Mouse (Mus musculus): Measurements from ENCODE around the gene Gm16381. TPM values are rescaled to one million over a fixed set of nuclear protein-coding genes. Genes with fewer than 3 reads are reported as not detected.
"Not testable (repeated sequence)": the region's sequence is repeated elsewhere in the genome, so short reads cannot be mapped to it uniquely, and the experiment has no call there.

Gene Gm16381
- not detected in 2 replicates for polyA plus RNA-seq (2014; fragmentation: Nextera tagmentation; extraction: Ambion mirVana)

GRCm38 (mm10) chr12:87644520-87644919 is at the start of gene Gm16381:
Gene Gm16381 (minus strand): TSS chr12:87644620.
- not testable (repeated sequence) for H3K27ac ChIP-seq (ENCODE audit: low read depth, low read length); ATAC-seq (ENCODE audit: low FRiP score)
- 80% methylated on average over 1 of the region's 2 CpGs for WGBS

DNA sequence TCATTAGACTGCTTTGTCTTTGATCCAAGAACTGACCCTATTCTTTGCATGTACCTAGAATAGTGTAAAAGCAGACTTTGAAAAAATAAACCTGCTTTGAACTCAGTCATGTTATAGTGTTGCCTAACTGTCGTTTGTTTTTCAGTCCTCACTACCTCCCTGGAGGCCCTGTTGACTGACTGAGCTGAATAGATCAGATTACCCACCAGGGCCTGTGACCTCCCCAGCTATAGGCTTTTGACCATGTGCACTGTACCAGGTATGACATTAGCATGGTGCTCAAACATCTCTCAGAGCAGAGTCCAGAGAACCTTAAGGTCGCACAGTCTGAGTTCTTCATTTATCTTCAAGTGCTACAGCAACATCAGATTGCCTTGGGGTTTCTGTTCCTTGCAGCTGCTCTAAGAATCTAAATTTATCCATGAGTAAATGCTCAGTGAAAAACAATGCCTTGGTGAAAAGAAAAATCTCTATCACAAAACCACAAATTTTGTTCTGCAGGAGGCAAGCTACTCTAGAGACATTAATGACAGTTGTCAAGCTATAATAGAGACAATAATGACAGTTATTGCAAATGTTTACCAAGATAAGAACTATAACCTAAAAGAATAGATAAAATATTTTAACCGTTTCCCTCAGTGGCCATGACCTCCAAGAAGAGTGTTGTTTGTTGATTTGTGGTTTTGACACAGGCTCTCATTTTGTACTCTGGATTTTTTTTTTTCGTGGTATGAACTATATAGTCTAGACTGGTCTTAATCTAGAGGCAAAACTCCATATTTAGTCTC is 8.7 kb upstream of the Gm16381 start:
- H3K36me3 ChIP-seq (ENCODE audit: control insufficient read depth, insufficient read depth, low read length), result not testable (repeated sequence)
- WGBS, result 74% methylated on average over 1 of the region's 4 CpGs

More at GRCm38 (mm10) chr12:87644520-87644919, at the start of gene Gm16381:
- DNase-seq (ENCODE audit: low spot score, missing footprints); H3K4me1 ChIP-seq (ENCODE audit: control insufficient read depth, insufficient read depth, low read length); H3K27me3 ChIP-seq (ENCODE audit: control insufficient read depth, insufficient read depth, low read length); H3K4me3 ChIP-seq (ENCODE audit: low read depth, low read length); H3K9ac ChIP-seq (ENCODE audit: low read length); H3K36me3 ChIP-seq (ENCODE audit: control insufficient read depth, insufficient read depth, low read length); H3K4me2 ChIP-seq; H3K9me3 ChIP-seq (ENCODE audit: control insufficient read depth, low read length): not testable (repeated sequence)

GRCm38 (mm10) chr12:87618569-87618968 is 25.9 kb downstream of the Gm16381 start, which contains the start of gene Gm4027:
Gene Gm4027 (plus strand): TSS chr12:87618869.
- not testable (repeated sequence) for H3K27me3 ChIP-seq (ENCODE audit: control insufficient read depth, insufficient read depth, low read length); H3K9ac ChIP-seq (ENCODE audit: low read length); DNase-seq (ENCODE audit: low spot score, missing footprints); ATAC-seq (ENCODE audit: low FRiP score); H3K4me2 ChIP-seq; H3K4me1 ChIP-seq (ENCODE audit: control insufficient read depth, insufficient read depth, low read length); H3K9me3 ChIP-seq (ENCODE audit: control insufficient read depth, low read length); H3K36me3 ChIP-seq (ENCODE audit: control insufficient read depth, insufficient read depth, low read length); H3K4me3 ChIP-seq (ENCODE audit: low read depth, low read length); H3K27ac ChIP-seq (ENCODE audit: low read depth, low read length)
- WGBS, result 84% methylated on average over 6 of the region's 7 CpGs

More for the DNA sequence above, 8.7 kb upstream of the Gm16381 start:
- H3K9me3 ChIP-seq (ENCODE audit: control insufficient read depth, low read length); H3K4me2 ChIP-seq; DNase-seq (ENCODE audit: low spot score, missing footprints); H3K4me1 ChIP-seq (ENCODE audit: control insufficient read depth, insufficient read depth, low read length); H3K27me3 ChIP-seq (ENCODE audit: control insufficient read depth, insufficient read depth, low read length); H3K9ac ChIP-seq (ENCODE audit: low read length); H3K4me3 ChIP-seq (ENCODE audit: low read depth, low read length); ATAC-seq (ENCODE audit: low FRiP score); H3K27ac ChIP-seq (ENCODE audit: low read depth, low read length): not testable (repeated sequence)

- DNase-seq (ENCODE audit: low spot score, missing footprints); ATAC-seq (ENCODE audit: low FRiP score); H3K4me3 ChIP-seq (ENCODE audit: low read depth, low read length); H3K4me1 ChIP-seq (ENCODE audit: control insufficient read depth, insufficient read depth, low read length); H3K9me3 ChIP-seq (ENCODE audit: control insufficient read depth, low read length); H3K4me2 ChIP-seq; H3K27me3 ChIP-seq (ENCODE audit: control insufficient read depth, insufficient read depth, low read length); H3K36me3 ChIP-seq (ENCODE audit: control insufficient read depth, insufficient read depth, low read length); H3K9ac ChIP-seq (ENCODE audit: low read length); H3K27ac ChIP-seq (ENCODE audit: low read depth, low read length): not testable (repeated sequence)
- WGBS, result 70% methylated on average over 1 of the region's 2 CpGs
These were observed 42.0 kb downstream of the Gm16381 start, which contains the start of gene Oog1 for GRCm38 (mm10) chr12:87602388-87602787. Gene Oog1 (plus strand): TSS chr12:87602688.

DNA sequence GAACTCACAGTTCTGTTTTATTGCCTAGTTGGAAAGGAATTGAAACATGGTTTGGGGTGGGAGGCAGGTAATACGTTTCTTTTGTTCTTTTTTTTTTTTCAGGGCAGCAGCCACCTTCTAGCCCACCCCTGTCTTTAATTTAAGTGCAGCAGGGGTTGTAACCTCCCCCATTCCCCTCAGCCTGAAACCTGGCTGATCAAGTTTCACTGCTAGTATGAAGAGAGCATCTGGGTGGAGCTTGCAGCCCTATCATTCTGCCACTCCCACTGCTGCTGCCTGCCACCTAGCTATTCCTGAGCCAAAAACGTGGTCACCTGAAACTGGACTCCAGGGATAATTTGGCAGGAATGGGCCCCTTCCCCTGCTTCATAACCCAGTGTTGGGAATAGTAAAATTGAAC is 43.0 kb downstream of the Gm16381 start:
- not testable (repeated sequence) for H3K27ac ChIP-seq (ENCODE audit: low read depth, low read length); H3K4me2 ChIP-seq; H3K9ac ChIP-seq (ENCODE audit: low read length); H3K9me3 ChIP-seq (ENCODE audit: control insufficient read depth, low read length); H3K36me3 ChIP-seq (ENCODE audit: control insufficient read depth, insufficient read depth, low read length); H3K4me1 ChIP-seq (ENCODE audit: control insufficient read depth, insufficient read depth, low read length); H3K4me3 ChIP-seq (ENCODE audit: low read depth, low read length); ATAC-seq (ENCODE audit: low FRiP score); H3K27me3 ChIP-seq (ENCODE audit: control insufficient read depth, insufficient read depth, low read length)
- DNase-seq (ENCODE audit: low spot score, missing footprints), result peak; percentile 6
- 11% methylated on average over 2 of the region's 2 CpGs for WGBS

Other genes with a start within 250 kb of the Gm16381 start
- gene Slirp, start 200.7 kb downstream of the Gm16381 start, polyA plus RNA-seq (2014; fragmentation: Nextera tagmentation; extraction: Ambion mirVana), result 283 and 306 TPM in 2 replicates
- 37.6 TPM in 2 replicates for gene Alkbh1, start 200.6 kb downstream of the Gm16381 start, polyA plus RNA-seq (2014; fragmentation: Nextera tagmentation; extraction: Ambion mirVana)
- 173 and 176 TPM in 2 replicates for gene Snw1, start 172.3 kb downstream of the Gm16381 start, polyA plus RNA-seq (2014; fragmentation: Nextera tagmentation; extraction: Ambion mirVana)
- gene Gm5788, start 149.9 kb downstream of the Gm16381 start, polyA plus RNA-seq (2014; fragmentation: Nextera tagmentation; extraction: Ambion mirVana), result not detected in 2 replicates
- gene Gm8300, start 130.3 kb downstream of the Gm16381 start, polyA plus RNA-seq (2014; fragmentation: Nextera tagmentation; extraction: Ambion mirVana), result not detected in 2 replicates
- gene Oog1, start 41.9 kb downstream of the Gm16381 start, polyA plus RNA-seq (2014; fragmentation: Nextera tagmentation; extraction: Ambion mirVana), result not detected in 2 replicates
- not detected in 2 replicates for gene Gm4027, start 25.8 kb downstream of the Gm16381 start, polyA plus RNA-seq (2014; fragmentation: Nextera tagmentation; extraction: Ambion mirVana)
- gene Gm21319, start 131.1 kb upstream of the Gm16381 start, polyA plus RNA-seq (2014; fragmentation: Nextera tagmentation; extraction: Ambion mirVana), result not detected in 2 replicates
- gene Gm21936, start 150.9 kb upstream of the Gm16381 start, polyA plus RNA-seq (2014; fragmentation: Nextera tagmentation; extraction: Ambion mirVana), result not detected in 2 replicates
- gene BB287469, start 172.0 kb upstream of the Gm16381 start, polyA plus RNA-seq (2014; fragmentation: Nextera tagmentation; extraction: Ambion mirVana), result not detected in 2 replicates
- gene Gm2001, start 197.7 kb upstream of the Gm16381 start, polyA plus RNA-seq (2014; fragmentation: Nextera tagmentation; extraction: Ambion mirVana), result not detected in 2 replicates
- gene Gm2016, start 229.5 kb upstream of the Gm16381 start, polyA plus RNA-seq (2014; fragmentation: Nextera tagmentation; extraction: Ambion mirVana), result not detected in 2 replicates